Mouse (Mus musculus) cerebellum, adult 11-12 months (tissue): ENCODE measurements around the gene Dnajc10.

Source experiments
- DNase-seq: peaks from one replicate; pipeline ENCODE4 v3.0.0; 2022

The Dnajc10 gene

DNA sequence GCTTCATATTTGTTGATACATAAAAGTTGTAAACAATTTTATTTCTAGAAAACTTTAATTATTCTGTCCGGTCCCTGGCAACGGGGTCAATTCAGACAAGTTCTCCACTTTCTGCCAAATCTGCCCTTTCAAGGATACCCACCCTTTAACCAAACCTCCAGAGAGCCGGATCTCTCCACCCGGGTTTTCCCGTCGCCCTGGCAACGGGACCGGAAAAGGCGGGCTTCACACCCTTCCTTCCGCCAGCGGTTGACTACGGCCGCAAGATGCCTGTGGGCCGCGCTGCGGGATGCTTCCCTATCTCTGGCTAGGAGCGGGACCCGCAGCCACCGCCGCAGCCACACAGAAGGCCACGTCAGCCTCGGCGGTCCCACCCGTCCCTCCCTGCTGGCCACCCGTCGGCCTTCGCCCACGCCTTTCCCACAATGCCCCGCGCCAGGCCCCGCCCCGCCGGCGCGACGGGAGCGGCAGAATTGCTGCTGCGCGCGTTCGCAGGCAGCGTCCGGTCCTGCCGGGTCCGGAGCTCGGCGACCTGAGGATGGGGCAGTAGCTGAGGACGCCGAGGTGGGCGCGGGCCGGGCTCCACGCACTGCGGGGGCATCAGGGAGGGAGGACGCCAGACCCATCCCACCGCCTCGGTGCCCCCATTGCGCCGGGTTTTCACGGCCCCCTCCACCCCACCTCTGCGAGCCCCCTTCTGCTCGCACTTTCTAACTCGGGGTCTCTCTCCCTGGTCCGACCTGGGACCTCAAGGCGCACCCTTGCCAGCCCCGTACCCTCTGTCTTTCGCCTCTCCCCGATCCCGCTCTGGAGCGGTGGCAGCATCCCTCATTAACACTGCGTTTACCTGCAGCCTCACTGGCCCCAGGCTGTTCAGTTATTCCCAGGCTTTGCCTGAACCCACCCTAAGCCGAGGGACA lies at the start of gene Dnajc10:
Gene Dnajc10, plus strand, starts transcription at position 225 of the 920 bp plus-strand sequence.
- peak; percentile 89 for DNase-seq

DNA sequence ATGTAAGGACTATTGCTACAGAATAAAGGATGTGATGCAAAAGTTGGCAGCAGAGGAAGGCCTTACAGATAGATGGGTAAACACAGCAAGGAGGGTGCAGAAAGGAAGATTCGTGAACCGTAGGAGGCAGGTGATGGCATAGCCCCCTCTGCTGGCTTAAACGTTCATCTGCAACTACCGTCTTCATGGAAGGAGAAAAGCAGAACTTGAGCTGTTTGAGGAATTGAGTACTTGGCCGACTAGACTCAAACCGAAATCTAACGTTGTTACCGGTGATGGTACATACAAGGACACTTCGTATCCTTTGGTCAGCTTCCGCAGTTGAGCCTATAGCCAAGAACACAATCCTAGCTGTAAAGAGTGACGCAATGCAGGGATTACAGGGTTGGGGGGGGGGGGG lies 48.4 kb upstream of the Dnajc10 start:
- DNase-seq: peak; percentile 9

DNA sequence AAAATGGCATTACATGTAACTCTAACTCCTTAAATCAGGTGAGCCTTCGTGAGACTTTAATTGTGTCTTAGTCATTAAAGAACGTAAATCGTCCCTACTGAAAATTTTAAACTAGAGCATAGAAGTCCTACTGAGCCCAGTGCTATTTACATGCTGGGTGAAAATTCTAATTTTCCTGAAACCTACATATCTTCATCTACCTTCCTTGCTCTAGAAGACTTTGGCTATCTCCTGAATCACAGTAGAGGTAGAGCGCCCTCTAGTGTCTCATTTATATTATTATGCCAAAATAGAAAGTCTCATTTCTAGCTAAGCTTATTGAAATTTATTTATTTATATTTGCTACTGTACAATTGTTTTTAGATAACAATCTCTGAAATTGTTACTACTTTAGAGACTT lies 47.2 kb upstream of the Dnajc10 start:
- no peak for DNase-seq

DNA sequence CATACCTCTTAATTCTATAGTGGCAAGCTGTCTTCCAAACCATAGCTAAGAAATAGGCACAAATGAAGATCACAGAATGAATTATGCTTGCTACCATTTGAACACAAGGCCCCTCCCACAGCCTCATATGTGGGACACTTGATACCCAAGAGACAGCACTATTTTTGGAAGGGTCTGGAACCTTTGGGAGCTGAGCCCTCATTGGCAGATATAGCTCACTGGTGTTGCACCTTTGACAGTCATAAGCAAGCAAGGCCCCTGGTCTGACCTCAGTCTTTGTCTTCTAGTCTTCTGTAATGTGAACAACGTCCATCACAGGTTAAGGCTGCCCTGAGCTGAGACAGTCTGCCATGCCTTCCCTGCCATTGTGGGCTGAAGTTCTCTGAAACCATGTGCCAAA lies 43.8 kb upstream of the Dnajc10 start:
- DNase-seq: no peak

DNA sequence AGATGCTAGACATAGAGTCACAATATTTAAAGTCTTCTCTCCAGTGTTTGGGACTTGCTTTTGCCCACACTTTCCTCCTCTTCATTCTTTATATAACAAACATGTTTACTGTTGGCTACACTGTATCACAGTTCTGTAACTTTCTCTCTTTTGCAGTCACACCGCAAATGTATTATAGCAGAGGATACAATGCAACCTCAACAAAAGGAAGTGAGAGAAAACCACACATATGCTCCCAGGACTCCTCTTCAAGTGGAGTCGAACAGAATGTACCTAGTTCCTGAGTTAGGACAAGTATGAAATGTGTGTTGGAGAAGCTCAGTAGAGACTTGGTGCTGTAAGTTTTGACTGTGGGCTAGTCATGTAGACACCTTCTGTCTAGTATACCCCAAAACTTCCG lies 42.2 kb upstream of the Dnajc10 start:
- DNase-seq: no peak

DNA sequence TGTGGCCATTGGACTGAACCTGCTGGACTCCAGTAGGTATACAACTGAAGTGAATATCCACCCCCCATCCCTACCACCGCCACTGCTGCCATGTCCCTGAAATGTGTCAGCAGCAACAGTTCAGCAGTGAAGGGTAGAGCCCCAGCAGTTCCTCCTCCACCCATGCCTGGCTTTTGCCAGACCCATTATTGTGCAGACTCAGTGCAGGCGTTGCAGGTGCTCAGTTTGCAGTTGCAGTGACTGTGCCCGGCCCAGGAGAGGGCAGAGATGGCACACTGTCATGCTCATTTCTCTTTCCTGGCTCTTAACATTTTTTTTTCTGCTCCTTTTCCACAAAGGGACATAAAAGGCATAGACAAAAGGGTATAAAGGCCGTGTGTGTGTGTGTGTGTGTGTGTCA lies 41.5 kb upstream of the Dnajc10 start:
- DNase-seq: no peak

DNA sequence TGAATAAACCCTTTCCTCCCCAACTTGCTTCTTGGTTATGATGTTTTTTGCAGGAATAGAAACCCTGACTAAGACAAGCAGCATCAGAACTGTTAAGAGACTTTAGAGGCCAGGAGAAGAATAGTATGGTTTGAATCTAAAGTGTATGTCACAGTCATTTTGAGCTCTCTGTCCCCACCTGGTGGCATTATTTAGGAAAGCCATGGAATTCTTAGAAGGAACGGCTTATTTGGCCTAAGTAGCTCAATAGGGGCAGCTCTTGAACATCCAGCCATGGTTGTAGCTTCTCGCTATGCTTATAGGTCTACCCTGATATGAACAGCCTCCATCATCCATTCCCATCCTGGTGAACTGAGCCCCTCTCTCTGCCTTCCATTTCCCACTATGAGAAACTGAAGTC lies 40.1 kb upstream of the Dnajc10 start:
- no peak for DNase-seq

DNA sequence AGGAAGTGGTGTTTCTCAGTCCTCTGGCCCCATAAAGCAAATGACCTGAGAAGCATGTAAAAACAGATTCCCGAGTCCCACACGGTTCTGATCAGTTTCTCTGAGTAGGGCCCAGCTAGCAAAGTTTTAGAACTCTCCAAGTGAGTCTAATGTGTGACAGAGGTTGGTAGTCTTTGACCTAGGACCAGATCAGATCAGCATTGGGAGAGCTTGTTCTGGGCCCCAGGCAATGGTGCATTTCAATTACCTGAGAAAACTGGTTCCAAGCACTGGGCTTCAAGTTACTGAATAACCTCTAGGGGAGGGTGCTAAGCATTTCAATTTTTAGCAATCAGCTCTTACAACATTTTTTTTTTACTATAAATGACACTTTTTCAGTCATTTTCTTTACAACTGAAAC lies 33.1 kb upstream of the Dnajc10 start:
- DNase-seq: no peak

DNA sequence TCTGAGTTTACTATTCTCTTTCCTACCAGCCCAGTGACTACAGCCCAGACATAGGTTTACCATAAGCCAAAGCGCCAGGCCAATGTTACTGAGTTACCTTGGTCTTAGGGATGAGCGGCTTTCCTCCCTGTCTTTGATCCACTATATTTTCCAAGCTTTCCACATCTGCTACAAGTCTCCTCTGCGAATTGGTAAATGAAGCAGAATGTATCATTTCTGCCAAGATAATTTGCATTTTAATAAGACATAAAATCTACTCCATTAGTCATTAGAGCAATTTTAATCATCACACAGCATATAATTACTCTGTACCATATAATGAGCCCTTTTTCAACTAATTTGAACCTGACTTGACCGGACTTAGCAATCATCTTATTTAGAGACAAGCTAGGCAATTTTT lies 28.9 kb upstream of the Dnajc10 start:
- DNase-seq: no peak

DNA sequence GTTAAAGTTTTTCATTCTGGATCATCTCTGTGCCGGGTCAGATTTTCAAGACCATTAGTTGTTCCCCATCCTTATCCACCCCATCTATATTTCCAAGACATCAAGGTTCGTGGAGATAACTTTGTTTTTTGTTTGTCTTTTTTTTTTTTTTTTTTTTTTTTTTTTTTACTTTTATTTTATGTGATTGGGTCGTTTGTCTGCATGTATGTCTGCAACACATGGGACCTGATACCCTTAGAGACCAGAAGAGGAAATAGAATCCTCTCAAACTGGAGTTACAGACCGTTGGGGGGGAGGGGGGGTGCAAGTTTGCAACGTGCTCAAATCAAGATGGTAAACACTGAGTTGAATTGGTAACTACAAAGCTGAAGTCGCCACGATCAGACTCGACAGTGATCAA lies 23.1 kb upstream of the Dnajc10 start, which contains the start of gene Prdx6b:
Gene Prdx6b, plus strand, starts transcription at position 301 of the 400 bp plus-strand sequence.
- no peak for DNase-seq

DNA sequence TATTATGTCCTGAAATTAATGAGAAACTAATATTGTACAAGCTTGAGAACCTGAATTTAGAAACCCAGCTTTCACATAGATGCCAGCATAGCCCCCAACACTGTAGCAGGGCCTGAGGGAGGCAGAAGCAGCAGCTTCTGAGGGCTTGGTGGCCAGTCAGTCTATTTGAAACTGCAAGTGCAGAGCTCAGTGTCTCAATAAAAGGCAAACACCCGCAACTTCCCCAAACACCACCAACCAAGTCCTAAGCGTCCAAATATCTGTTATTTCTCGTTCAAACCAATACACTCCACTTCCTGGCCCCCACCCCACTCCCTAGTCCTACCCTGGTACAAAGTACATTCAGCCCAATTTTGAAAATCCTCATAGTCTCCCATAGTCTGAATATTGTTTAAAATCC lies 16.9 kb upstream of the Dnajc10 start:
- DNase-seq: no peak

DNA sequence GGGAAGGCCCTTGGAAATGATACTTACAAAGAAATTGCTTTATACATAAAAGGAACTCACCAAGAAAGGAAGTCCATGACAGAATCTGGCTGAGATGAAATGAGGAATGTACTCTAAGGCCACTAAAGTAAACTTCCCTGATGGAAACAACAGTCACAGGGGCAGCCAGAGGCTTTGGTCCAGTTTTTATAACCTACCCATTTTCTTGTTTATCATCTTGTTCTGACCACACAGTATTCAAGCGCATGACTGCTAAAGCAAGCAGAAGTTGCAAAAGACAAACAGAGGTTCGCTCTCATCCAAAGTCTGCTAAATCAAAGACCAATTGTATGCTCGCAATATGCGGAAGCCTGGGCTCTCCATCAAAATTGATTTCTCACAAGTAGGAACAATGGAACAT lies 14.5 kb upstream of the Dnajc10 start:
- no peak for DNase-seq

DNA sequence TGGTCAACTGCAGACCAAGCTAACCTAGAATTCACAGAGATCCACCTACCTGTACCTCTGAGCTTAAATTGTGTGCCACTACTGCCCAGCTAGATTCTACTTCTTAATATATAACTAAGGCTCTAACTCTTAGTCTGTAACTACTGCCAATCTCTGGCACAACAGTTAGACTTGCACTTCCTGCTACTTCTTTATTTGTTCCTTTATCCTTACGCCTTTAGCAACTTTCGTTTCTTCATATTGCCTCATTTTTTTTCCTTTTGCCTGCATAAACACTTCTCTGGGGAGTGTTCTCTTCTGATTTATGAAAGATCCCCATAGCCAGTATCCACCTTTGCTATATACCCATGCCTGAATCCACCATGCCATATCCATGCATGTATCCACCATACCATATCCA lies 11.3 kb upstream of the Dnajc10 start:
- no peak for DNase-seq

DNA sequence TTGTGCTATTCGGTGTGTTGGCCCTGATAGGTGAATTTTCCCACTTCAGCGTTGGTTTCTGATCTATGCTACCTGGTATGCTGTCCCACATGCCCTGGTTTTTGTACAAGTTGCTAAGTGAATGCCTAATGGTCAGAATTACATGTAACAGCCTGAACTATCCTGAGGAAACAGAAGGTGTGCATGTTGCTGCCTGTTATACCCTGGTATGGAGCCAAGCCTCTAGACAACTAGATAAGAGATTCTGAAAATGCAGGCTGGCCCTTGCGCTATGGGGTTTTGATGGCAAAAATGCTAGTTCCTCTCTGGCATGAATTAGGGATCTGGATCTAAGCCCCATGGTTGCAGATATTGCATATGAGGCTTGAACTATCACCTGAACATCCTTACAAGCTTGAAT lies 7.6 kb upstream of the Dnajc10 start:
- no peak for DNase-seq

DNA sequence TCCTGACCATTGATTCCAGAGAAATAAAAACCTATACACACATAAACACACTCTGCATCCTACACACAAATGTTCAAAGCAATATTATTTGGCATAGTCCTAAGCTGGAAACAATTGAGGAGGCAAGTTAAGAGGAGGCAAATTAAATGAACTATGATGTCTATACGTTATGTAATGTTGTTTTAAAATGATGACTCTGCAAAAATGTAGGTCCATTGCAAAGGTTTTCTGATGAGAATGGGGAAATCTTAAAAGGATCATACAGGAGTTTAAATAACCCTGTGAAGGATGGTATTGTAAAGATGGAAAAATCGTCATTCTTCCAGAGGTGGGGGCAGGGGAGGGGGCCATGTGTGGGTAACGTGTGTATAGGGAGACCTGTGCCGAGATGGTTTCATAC lies 5.5 kb upstream of the Dnajc10 start:
- no peak for DNase-seq

DNA sequence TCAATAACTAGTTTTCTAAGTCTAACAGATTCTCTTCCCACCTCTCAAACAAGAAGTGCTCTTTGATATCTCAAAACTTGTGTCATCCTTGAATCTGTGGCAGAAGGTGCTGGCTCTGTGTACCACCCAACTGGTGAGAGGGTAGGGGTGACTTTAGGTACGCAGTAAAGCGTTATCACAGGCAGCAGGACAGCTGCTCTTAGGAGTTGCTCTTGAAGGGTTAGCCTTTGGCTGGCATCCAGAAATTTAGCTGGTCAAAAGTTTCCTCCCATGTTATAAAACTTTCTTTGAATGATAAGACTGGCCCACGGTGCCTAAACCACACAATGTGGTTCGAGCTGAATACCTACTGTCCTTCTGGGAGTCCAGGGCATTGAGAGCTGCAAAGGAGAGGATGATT lies 4.5 kb upstream of the Dnajc10 start:
- no peak for DNase-seq

DNA sequence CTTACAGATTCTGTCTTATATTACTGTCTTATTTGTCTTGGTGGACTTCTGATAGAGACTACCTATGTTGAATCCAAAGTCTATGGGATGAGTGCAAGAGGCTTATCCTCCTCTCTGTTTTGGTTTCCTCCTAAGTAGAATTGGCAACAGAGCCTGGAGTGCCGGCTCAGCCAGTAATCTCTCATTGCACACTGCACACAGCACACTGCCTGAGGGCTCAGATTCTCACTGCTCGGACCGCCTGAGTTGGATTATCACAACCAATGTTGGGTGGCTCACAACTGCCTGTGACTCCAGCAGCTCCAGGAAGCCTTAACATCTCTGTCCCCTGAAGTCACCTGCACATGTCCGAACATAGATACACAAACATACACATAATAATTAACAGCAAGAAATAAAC lies 3.9 kb upstream of the Dnajc10 start:
- DNase-seq: no peak

DNA sequence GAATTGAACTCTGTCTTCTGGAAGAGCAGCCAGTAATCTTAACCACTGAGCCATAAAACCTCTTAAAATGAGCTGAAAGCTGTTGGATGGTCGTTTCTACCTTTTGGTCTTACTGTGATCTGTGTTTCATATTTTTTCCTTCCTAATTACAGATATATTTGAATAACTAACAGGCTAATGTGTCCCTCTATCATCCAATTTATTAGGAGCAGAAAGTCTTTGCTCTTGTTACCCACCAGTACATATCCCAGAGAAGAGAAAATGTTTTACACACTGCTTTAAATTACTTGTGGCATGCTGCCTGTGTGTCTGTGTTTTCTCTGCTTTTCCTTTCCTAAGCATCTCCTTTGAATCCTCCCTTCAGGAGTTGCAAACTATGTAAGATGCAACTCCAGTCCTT lies 1.1 kb upstream of the Dnajc10 start:
- no peak for DNase-seq

DNA sequence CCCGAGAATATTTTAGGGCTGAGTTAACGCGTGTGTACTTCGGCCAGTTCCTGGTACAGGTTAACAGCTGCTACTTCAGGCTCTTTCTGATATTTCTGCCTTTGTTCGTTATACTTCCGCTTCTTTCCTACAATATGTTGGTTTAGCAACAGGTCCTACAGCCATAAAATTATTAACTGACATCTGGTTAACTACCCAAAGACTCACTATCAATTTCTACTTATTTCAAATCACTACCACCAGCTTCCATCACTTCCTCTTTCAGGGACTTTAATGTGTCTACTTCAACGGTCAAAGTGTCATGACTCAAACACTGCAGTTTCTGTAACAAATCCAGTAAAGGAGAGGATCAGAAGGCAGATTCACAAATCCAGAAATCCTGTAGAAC lies 418 bp upstream of the Dnajc10 start:
- DNase-seq: no peak

DNA sequence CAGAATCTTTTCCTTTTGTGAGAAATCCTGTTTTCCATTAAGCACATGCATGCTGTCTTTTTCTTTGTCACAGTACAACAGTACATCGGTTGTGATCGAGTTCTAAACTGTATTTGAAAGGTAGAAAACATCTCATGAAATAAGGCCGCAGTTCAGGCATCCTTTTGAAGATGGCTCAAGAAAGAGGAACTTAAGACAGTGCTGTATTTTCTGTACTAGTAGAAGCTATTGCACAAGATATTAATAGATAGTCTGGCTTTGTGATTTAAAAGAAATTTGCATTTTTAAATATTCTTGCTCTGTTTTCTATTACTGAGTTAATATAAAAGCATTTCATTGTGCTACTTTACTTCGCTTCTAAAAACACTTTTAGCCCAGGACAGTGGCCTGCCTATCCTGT lies 7.6 kb downstream of the Dnajc10 start:
- no peak for DNase-seq

DNA sequence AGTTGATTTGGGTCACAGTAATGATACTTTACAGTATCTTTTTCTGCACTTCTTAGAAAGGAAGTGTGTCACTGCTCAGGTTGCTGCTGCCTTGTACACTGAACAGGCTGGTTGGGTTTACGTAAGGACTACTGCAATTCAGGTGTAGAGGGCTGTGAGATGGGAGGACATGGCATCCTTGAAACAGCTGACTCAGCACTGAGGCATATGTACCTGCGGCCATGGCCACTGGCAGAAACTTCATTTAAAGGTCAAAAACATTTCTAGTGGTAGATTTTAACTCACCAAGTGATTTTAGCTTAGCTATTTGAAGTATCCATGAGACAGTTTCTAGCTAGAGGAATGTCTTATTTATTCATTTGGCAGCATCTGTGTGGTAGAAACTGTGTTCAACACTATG lies 10.5 kb downstream of the Dnajc10 start:
- DNase-seq: no peak

DNA sequence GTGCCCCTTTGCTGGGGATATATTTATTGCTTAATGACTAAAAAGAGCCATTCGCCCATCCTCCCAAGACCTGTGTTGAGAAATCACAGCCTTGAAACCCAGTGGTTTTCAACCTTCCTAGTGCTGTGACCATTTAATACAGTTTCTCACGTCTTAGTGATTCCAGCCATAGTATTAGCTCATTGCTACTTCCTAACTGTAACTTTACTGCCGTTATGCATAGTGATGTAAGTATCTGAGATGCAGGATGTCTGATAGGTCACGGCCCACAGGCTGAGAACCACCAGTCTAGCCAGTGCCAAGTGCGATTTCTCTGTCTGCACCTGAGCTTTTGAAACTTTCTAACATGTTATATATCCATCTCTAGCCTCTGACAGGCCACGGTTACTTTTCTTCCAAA lies 12.0 kb downstream of the Dnajc10 start:
- DNase-seq: no peak

DNA sequence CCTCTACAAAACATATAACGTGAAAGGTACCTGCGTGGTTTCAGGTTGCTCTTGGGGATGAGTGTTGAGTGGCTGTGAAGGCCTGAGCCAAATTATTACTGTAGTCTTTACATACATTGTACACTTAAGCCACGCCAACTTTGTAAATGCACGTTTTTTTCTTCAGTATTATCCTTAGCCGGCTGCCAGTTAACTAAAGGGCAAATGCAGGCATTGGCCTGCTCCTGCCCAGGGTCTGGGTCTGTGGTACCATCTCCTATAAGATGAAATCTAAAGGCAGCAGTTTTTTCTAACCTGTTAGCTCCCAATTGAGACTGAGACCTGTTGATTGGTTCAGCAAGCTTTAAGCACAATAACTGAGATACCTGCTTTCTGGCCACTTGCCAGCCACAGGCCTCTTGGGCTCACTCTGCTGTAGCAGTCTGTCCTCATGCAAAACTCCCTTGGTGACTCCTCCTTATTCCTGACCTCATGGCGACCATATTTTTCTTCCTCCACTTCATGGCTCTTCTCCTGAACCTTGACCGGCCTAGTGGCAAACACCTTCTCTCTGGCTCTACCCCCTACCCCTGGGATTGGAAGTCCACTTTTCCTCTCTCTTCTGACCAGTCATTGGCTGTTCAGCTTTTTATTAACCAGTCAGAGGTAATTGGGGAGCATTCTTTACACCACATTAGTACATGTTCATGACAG lies 13.8 kb downstream of the Dnajc10 start:
- no peak for DNase-seq

DNA sequence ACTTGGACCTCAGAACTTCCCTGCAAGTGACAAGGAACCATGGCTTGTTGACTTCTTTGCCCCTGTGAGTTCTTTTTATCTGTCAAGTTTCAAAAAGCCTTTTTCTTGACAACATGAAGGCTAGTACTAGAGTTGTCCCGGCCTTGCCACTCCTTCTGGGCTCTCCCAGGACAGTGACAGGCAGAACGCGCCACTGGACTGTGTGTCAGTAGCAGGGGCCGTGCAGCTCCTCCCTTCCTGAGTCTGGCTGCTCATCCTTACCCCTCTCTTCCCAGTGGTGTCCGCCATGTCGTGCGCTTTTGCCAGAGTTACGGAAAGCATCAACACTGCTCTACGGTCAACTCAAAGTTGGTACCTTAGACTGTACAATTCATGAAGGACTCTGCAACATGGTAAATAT lies 25.3 kb downstream of the Dnajc10 start:
- no peak for DNase-seq

DNA sequence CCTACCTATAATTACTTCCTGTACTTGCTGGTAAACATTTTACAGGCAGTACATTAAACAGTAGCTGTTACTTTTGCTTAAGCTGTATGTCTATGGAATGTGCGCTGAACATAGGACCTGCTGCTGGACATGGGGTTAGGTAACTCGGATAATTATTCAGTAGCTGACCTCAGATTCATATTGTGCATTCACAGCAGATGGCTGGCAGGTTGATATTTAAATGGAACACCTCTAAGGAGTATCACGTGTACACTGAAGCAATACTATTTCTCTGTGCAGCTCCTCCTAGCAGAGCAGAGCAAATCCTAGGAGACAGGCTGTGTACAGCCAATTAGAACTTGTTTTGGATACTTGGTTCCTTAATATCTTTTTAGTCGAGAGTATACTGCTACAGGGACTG lies 39.3 kb downstream of the Dnajc10 start:
- no peak for DNase-seq
